Mouse (Mus musculus) ovary, postnatal 14 days (tissue): Measurements from ENCODE around the gene Mid1.

ENCODE experiments used
- DNase-seq: peaks from one replicate; pipeline ENCODE4 v3.0.0; 2022; ENCODE audit warnings: low spot score

Gene Mid1

GRCm38 (mm10) chrX:169813673-169814072, 128.7 kb downstream of the Mid1 start:
- no peak for DNase-seq

- no peak for DNase-seq
Observed at GRCm38 (mm10) chrX:169826947-169827346, 141.9 kb downstream of the Mid1 start.

DNA sequence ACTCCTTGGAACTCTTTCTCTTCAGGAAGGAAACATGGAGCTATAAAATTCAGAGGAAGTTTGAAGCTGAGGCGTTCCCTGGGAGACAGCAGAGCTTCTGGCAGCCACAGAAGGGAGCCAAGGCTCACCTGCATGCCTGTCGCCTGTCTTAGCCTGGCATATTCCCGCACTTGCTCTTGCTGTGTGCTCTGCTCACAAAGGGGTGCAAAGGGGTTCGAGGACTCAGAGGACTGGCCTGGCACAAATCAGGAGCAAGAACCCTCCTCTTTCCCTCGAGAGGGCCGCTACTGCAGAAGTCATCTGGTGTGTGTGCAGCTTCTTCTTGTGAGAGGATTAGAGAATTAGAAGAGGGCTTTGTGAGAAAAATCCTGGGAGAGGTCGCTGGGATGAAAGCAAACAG, 142.7 kb downstream of the Mid1 start:
- DNase-seq = no peak

- no peak for DNase-seq
Observed at GRCm38 (mm10) chrX:169828136-169828535, 143.1 kb downstream of the Mid1 start.

- DNase-seq = no peak
Observed at GRCm38 (mm10) chrX:169830052-169830451, 145.1 kb downstream of the Mid1 start.

GRCm38 (mm10) chrX:169837947-169838649, 153.1 kb downstream of the Mid1 start:
- DNase-seq = no peak

- no peak for DNase-seq
Observed at GRCm38 (mm10) chrX:169838650-169838971, 153.6 kb downstream of the Mid1 start.

GRCm38 (mm10) chrX:169843267-169843666, 158.3 kb downstream of the Mid1 start:
- no peak for DNase-seq

DNA sequence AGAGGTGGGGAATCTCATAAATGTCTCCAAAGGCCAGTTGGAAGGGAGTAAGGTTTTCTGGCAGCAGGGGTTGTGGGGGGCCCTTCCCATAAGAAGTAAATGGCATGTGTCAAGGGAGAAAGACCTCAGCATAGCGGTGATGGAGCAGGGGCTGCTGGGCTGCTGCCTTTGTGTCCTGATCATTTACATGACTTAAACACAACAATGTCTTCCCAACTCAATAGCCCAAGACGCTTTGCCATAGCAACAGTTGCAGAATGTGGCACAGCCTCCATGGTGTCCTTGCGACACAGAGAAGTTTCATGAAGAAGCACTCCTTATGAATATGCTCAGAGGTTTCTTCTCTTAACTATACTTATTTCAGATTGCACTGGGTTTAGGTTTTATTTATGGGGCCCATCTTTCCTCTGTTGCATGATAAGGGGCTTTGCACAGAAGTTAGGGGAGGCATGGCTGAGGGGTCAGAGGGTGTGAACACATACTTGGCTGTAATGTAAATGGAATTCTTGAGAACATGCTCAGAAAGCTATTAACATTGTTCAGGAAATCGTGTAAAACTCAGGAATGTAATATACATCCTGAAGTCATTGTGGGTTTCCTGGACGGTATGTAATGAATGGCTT, 159.3 kb downstream of the Mid1 start:
- no peak for DNase-seq

GRCm38 (mm10) chrX:169846187-169846586, 161.2 kb downstream of the Mid1 start:
- no peak for DNase-seq

DNA sequence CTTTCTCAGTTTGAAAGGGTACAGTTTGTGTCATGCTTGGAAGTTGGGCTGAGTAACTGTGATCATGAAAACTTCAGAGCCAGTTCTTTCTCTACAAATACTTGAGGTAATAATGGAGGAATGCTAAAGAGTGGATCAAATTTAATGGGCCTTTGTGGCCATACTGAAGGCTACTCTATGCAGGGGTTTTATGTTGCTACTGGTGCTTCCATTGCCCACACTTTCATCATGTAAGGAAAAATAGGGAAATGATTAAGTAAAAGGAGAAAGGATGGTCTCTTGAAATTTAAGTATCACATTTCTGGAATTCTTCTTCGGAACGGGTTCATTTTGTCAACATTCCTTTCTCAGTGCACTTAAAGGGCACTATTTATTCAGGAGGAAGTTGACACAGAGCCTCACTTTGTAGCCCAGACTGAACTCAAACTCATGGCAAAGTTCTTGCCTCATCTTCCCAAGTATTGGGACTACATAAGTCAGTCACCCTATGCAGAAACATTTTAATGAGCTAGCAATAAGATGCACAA, 176.3 kb downstream of the Mid1 start:
- no peak for DNase-seq

GRCm38 (mm10) chrX:169862440-169862839, 177.4 kb downstream of the Mid1 start:
- DNase-seq = no peak

DNA sequence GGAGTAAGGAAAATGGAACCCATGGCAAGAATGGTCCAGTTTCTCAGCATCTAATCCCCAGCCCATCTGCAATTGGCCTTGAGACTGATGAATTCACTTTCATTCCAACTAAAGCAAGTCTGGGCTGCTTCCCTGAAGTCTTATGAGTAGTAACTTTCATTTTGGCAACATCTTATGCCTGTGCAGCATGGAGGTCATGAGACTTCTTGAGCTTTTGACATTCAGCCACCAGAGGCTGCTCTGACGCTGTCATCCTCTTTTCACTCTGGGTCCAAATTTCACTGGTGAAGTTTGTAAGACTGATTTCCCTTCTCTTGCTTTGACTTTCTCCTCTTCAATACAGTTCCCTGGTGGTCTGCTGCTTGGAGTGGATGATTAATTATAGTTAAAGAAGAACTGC, 177.8 kb downstream of the Mid1 start:
- DNase-seq = no peak

DNA sequence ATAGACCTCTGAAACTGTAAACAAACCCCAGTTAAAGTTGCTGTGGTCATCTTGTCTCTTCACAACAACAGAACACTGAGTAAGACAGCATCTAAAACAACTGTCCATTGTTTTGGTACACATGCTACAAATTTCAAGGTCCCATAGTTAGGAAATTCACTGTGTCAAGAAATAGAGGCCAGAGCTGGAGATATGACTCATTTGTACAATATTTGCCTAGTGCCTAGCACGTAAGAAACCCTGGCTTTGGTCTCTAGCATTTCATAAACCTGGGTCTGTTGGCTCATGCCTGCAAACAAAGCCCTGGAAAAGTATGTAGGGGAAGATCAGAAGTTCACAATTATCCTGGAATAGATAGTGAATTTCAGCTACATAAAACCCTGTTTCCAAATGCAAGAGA, 178.8 kb downstream of the Mid1 start:
- DNase-seq = no peak

- DNase-seq = no peak
Observed at GRCm38 (mm10) chrX:169868223-169868622, 183.2 kb downstream of the Mid1 start.

GRCm38 (mm10) chrX:169874475-169874874, 189.5 kb downstream of the Mid1 start:
- no peak for DNase-seq

- DNase-seq = peak; percentile 39
Observed at GRCm38 (mm10) chrX:169879481-169880362, 194.7 kb downstream of the Mid1 start.

DNA sequence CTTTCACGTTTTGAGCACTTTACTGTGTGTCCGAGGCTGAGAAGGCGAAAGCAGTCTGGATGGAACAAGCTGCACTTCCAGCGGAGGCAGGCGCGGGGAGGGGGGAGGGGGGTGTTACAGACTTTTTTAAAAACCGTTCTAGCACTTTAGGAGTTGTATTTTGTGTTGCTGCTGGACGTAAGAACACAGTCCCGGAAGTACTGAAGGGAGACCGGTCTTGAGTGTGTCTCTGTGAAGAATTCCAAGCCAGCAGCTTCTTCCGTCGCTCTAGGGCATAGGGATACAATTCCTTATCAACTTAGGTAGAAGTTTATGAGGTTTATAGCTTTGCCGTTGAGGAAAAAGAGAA, 195.3 kb downstream of the Mid1 start:
- no peak for DNase-seq

GRCm38 (mm10) chrX:169880826-169881225, 195.8 kb downstream of the Mid1 start:
- DNase-seq = no peak

DNA sequence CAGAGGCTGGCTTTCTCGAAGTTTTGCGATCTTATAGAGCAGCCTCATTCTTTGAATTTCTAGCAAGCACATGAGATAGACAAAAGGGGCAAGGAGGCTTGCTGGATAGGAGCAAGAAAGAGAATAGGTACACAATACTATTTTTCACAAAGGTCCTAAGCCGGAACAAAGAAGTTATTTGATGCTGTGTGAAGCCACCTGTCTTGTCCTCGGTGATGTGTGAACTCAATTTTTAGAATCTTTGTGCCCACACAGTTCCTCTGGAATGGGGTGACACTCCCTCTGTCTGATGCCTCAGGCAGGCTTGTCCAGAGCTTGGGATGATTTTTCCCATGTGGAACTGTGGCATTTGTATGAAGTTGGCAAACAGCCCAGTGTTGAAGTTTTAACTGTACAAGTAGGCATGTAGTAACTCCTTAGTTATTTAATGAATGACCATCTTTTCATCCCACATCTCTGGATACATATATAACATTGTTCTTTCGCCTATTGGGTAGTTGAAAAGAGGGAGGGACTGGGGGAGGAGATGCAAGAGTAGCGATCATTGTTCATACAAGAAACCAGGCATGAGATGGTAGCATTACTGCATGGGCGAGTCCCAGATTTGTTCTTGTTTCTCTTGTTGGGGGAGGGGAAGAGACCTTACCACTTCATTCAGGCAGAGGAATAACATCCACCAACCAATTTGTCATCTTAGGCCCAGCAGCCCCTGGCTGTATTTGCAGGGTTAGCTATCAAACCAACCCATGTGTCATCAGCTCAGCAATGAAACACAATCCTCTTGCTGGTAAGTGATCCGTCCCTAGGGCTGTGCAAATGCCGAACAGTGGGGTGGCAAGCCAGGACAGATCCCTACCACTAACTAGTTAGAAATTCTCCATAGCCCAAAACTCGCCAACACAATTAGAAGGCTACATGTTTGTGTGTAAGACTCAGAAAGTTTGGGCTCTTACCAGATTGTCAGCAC, 196.5 kb downstream of the Mid1 start:
- DNase-seq = no peak

- DNase-seq = no peak
Observed at GRCm38 (mm10) chrX:169882220-169882609, 197.2 kb downstream of the Mid1 start.
